Mouse (Mus musculus): Measurements from ENCODE around the gene Ptprs.

DNA sequence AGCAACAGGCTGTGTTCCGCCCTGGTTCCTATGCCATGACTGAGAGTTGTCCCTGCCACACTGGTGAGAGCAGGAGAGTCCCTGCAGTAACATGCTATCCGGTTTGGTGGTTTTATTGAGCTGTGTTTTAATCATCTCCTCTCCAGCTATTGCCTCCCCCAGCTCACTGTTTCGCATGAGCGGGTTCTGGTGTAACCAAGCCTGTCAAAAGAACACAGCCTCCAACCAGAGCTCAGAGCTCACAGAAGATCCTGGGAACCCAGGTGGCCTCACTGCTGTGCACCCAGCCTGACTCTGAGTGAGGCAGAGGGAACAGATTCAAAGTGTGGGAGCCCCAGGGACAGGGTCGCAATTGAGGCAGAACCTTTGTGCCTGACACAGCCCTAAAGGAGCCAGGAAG lies 95.1 kb downstream of the Ptprs start:
- TF ChIP-seq CTCF (IDR thresholded peaks at IDR 0.05; ENCODE audit: borderline replicate concordance, insufficient read depth, low read length): no peak
- no peak for TF ChIP-seq POLR2A (IDR thresholded peaks at IDR 0.05; ENCODE audit: low read depth, low read length)
